Mouse (Mus musculus) testis, adult 2 months (tissue): ENCODE measurements around the gene Cask. TPM values are rescaled to one million over a fixed set of nuclear protein-coding genes. Genes with fewer than 3 reads are reported as not detected.

ENCODE experiments used
- H3K27ac ChIP-seq: fragments of 200-500 bp; 2 replicates; pipeline ENCODE4 v1.5.1; 2012; ENCODE audit warnings: low read depth, low read length; ENCODE audit not compliant: control insufficient read depth, insufficient read depth
- H3K27me3 ChIP-seq: fragments of 200-500 bp; 2 replicates; pipeline ENCODE4 v1.6.1; 2012; ENCODE audit warnings: mild to moderate bottlenecking, low read length, moderate library complexity; ENCODE audit not compliant: control insufficient read depth, insufficient read depth
- H3K36me3 ChIP-seq: fragments of 200-500 bp; 2 replicates; pipeline ENCODE4 v1.6.1; 2012; ENCODE audit warnings: mild to moderate bottlenecking, low read length; ENCODE audit not compliant: control insufficient read depth, insufficient read depth
- H3K4me1 ChIP-seq: fragments of 200-500 bp; 2 replicates; pipeline ENCODE4 v1.6.1; 2012; ENCODE audit warnings: low read length; ENCODE audit not compliant: control insufficient read depth, insufficient read depth
- H3K4me3 ChIP-seq: fragments of 200-500 bp; 2 replicates; pipeline ENCODE4 v1.5.1; 2012; ENCODE audit warnings: low read depth, mild to moderate bottlenecking, low read length, moderate library complexity, mixed read lengths; ENCODE audit not compliant: control insufficient read depth
- CTCF ChIP-seq: fragments of 200-500 bp; IDR thresholded peaks from 2 replicates; pipeline ENCODE4 v1.5.1; 2012; ENCODE audit warnings: low read depth, mild to moderate bottlenecking, inconsistent platforms, low read length, moderate library complexity; ENCODE audit not compliant: control insufficient read depth, insufficient read depth, insufficient replicate concordance
- POLR2A ChIP-seq: fragments of 200-500 bp; IDR thresholded peaks from 2 replicates; pipeline ENCODE4 v1.6.1; 2012; ENCODE audit warnings: low read depth, mild to moderate bottlenecking, inconsistent platforms, low read length, moderate library complexity; ENCODE audit not compliant: control insufficient read depth
- polyA plus RNA-seq: library from polyadenylated mRNA; depleted of rRNA; stranded (reverse); fragments of >200 nt; gene quantifications from 2 replicates; pipeline ENCODE4 v1.2.3, GENCODE M21; 2012

Gene Cask
- polyA plus RNA-seq, 1 experiment, result 0.99 TPM

DNA sequence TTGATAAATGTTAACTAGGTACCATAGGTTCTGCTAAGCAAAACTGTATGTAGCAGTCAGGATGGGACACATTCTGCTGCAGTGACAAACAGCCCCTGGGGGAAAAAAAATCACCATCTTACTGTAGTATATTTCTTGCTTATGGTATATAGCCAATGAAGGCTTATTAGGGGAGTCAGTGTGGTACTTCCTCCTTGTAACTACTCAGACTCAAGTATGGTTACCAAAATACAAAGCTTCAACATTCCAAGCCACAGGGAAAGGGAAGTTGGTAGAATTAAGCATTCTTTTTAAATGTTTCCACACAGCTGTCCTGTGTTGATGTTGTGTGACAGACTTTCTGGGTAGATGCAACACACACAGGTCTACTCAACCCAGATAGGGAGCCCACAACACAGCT lies 358.2 kb downstream of the Cask start:
- Histone ChIP-seq H3K27ac (no peak overlapping the region), H3K27me3 (no peaks in the 10 kb centered on the region), H3K4me1 (no peaks in the 10 kb centered on the region), H3K4me3 (no peak overlapping the region), H3K36me3 (no peaks in the 10 kb centered on the region)
- TF ChIP-seq CTCF, result no peak
- no peak for TF ChIP-seq POLR2A

DNA sequence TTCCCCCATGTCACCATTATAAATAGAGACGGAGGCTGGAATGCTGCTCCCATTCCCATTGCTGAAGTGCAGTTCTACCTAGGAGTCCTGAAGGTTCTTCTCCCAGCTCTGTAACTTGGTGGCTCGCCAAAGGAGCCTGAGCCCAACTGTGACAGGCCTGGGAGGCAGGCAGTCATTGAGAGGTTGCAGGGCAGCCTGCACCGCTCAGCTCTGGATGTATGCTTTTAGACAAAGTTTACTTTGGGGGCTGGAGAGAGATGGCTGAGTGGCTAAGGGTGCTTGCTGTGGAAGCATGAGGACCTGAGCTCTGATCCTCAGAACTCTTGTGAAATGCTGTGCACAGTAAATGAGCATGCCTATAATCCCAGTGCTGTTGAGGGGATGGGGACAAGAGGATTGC lies 360.2 kb downstream of the Cask start:
- Histone ChIP-seq H3K27ac (no peak overlapping the region), H3K27me3 (no peaks in the 10 kb centered on the region), H3K36me3 (no peaks in the 10 kb centered on the region), H3K4me1 (no peaks in the 10 kb centered on the region; the same call in 1 of the 2 replicates), H3K4me3 (no peak overlapping the region)
- no peak for TF ChIP-seq CTCF
- no peak for TF ChIP-seq POLR2A

DNA sequence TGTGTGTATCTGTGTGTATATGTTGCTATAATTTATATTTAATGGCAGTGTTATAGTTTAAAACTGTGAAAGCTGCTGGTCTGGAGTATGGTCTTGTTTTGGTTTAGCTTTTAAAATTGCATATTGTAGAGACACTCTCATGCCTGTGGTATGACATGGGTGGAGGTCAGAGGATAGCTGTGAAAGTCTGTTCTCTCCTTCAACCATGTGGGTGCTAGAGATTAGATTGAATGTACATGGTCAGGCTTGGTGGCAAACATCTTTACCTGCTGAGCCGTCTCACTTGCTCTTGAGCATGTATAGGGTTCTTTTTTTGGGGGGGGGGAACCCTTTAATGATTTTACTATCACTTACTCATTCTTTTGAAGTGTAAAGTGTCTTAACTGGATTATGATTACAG lies 361.4 kb downstream of the Cask start:
- no peaks in the 10 kb centered on the region; the same call in 1 of the 2 replicates for H3K4me1 ChIP-seq
- no peak overlapping the region for H3K4me3 ChIP-seq
- no peak for TF ChIP-seq CTCF
- no peak for TF ChIP-seq POLR2A
- H3K27ac ChIP-seq, result no peak overlapping the region
- H3K27me3 ChIP-seq, result no peaks in the 10 kb centered on the region
- H3K36me3 ChIP-seq, result no peaks in the 10 kb centered on the region

DNA sequence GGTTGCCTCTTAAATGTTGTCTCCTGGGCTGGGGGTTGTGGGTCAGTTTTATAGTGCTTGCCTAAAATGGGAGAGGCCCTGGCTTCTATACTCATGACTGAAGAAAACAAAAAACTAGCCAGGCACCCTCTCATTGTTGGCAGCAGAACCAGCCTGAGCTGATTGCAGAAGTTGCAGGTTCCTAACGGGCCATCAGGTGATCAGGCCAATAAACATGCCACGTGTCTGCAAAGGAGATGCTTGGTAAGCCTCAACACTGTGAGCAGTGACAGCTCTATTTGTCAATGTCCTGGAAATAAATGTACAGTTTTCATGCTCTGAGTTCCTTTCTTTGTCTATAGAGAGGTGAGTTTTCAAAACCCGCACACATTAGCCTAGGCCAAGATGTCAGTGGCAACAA lies 362.2 kb downstream of the Cask start:
- no peaks in the 10 kb centered on the region for H3K36me3 ChIP-seq

DNA sequence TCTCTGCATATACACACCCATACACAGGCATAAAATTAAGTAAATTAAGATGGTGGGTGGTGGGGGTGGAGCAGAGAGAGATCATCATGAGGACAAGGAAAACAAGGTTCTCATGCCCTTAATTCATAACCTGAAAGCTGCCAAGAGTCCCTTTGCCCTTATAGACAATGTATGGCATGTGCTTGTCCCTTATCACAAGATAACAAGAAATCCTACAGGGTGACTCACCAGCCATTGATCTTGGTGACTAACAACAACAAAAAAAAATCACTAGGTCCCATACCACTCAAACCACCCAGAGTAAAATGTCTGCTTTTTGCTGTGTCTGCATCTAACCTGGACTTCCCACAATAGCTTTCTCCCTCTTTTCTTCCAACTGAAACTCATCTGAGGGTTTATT lies 366.7 kb downstream of the Cask start:
- no peak for TF ChIP-seq POLR2A
- TF ChIP-seq CTCF, result no peak
- H3K27ac ChIP-seq, result no peak overlapping the region
- no peaks in the 10 kb centered on the region; the same call in 1 of the 2 replicates for H3K4me1 ChIP-seq
- no peak overlapping the region for H3K4me3 ChIP-seq
- H3K36me3 ChIP-seq, result no peaks in the 10 kb centered on the region
- H3K27me3 ChIP-seq, result no peaks in the 10 kb centered on the region

More for the DNA sequence above, 362.2 kb downstream of the Cask start:
- Histone ChIP-seq H3K4me3 (no peak overlapping the region), H3K27me3 (no peaks in the 10 kb centered on the region), H3K27ac (no peak overlapping the region), H3K4me1 (no peaks in the 10 kb centered on the region; the same call in 1 of the 2 replicates)
- TF ChIP-seq CTCF, result no peak
- TF ChIP-seq POLR2A, result no peak

DNA sequence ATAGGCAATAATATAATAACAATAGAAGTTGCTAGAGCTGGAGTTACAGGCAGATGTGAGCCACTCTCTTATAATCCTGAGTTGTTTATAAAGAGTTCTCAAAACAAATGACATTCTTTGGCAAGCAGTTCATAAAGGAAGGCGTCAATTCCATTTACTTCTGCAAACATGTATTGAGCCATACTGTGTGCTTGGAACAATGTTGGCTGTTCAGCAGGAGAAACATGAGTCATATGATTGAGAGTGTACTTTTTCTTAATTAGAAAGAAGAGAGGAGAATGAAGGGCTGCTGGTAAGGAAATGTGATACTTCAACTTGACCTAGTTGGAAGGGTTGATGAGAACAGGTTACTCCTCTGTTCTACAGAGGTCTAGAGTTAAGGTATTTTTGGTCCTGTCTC lies 368.6 kb downstream of the Cask start:
- Histone ChIP-seq H3K36me3 (no peaks in the 10 kb centered on the region), H3K4me3 (no peak overlapping the region), H3K4me1 (no peaks in the 10 kb centered on the region; the same call in 1 of the 2 replicates), H3K27me3 (no peaks in the 10 kb centered on the region), H3K27ac (no peak overlapping the region)
- TF ChIP-seq POLR2A (no peak), CTCF (no peak)

DNA sequence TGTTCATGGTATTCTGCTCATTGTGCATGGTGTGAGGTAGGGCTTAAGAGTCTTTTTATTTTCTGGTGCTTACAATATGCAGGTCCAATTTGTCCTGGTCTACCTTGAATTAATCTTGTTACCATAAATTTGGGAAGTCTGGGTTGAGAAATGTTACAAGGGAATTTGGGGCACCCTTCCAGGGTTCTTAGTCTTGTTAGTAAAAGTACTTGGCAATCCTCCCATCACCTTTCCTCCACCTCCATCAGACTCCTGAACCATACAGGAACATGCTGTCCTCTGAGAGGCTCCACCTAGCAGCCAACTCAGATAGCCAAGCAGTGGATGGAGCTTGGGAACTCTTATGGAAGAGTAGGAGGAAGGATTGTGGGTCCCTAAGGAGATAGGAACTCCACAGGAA lies 371.6 kb downstream of the Cask start:
- H3K27ac ChIP-seq, result no peak overlapping the region
- H3K27me3 ChIP-seq, result no peaks in the 10 kb centered on the region
- H3K36me3 ChIP-seq, result no peaks in the 10 kb centered on the region
- H3K4me3 ChIP-seq, result no peak overlapping the region
- TF ChIP-seq POLR2A (no peak), CTCF (no peak)
- no peaks in the 10 kb centered on the region for H3K4me1 ChIP-seq

DNA sequence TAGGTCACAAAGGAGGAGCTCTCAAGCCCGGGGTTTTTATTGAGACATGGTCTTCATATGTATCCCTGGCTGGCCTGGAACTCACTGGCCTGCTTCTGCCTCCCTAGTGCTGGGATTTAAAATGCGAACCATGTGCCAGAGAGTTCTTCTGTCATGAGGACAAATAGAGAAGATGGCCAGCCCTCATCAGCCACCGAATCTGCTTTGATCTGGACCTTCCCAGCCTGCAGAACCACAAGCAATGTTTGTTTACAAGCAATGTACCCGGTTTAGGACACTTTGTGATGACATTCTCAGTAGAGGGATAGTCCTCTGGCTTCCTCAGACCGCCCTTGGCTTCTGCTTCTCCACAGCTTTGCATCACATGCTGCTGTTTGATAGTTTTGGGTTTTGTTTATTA lies 372.9 kb downstream of the Cask start:
- no peaks in the 10 kb centered on the region for H3K27me3 ChIP-seq
- no peaks in the 10 kb centered on the region for H3K36me3 ChIP-seq
- TF ChIP-seq POLR2A, result no peak
- no peak for TF ChIP-seq CTCF
- no peak overlapping the region for H3K4me3 ChIP-seq
- H3K27ac ChIP-seq, result no peak overlapping the region
- no peaks in the 10 kb centered on the region for H3K4me1 ChIP-seq
